In the genomic region with DNA sequence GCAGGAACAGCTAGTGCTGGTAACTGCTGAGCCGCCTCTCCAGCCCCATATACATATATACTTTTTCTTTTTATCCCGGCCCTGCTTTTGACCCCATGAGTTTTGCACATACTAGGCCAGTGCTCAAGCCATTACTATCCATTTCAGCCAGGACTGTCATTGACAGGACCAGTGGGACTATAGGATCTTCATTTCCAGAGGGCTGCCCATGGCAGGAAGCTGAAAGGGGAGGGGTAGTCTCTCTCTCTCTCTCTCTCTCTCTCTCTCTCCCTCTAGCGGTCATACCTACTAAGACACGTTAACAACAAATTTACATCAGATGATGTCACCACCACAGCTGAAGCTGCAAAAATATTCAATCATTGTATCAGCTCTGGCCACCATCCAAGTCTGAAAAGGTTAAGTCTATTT, we compare ENCODE assay signal across 7 mouse cellular contexts. TPM values are rescaled to one million over a fixed set of nuclear protein-coding genes. Genes with fewer than 3 reads are reported as not detected.
A peak's percentile ranks its signal among the peaks of the same experiment; 100 is the strongest.
DNase-seq lines count a peak whose midpoint lies in the region; ATAC-seq and TF ChIP-seq lines count a peak whose summit lies in the region.

No protein-coding gene starts in this region.

- peak; percentile 79 for TF ChIP-seq CTCF in liver, embryonic 14.5 days (IDR thresholded peaks at IDR 0.05; ENCODE audit: low read depth)
- peak; percentile 77 for TF ChIP-seq CTCF in stomach, postnatal 0 days (IDR thresholded peaks at IDR 0.05; ENCODE audit: low read depth)

- no peak for TF ChIP-seq EP300 in liver, embryonic 14.5 days (IDR thresholded peaks at IDR 0.05; ENCODE audit: low read depth)
- TF ChIP-seq EP300 in stomach, postnatal 0 days (optimal IDR thresholded peaks at IDR 0.05) = no peak

- no peak overlapping the region for H3K4me3 ChIP-seq in liver, embryonic 14.5 days (ENCODE audit: insufficient read depth in 1 of 2, low read depth in 2 of 2, low read length in 2 of 2)
- no peak overlapping the region for H3K4me3 ChIP-seq in stomach, postnatal 0 days (ENCODE audit: low read depth, low read length)

- no peak for ATAC-seq in liver, embryonic 14.5 days (ENCODE audit: insufficient read depth)
- no peak for ATAC-seq in stomach, postnatal 0 days (ENCODE audit: low FRiP score, low TSS enrichment)

- H3K4me2 ChIP-seq in liver, embryonic 14.5 days (ENCODE audit: low read depth) = no peak overlapping the region
- no peak overlapping the region for H3K4me2 ChIP-seq in stomach, postnatal 0 days (replicated peaks; ENCODE audit: low read depth)

- H3K9ac ChIP-seq in liver, embryonic 14.5 days (replicated peaks) = no peak overlapping the region
- H3K9ac ChIP-seq in stomach, postnatal 0 days (ENCODE audit: low read length) = no peak overlapping the region

- H3K4me1 ChIP-seq in liver, embryonic 14.5 days (replicated peaks; ENCODE audit: control insufficient read depth in 2 of 2, insufficient read depth in 2 of 2, low read length in 1 of 2) = peaks cover 26 to 57% of the 10 kb centered on the region in 2 experiments
- peaks cover 12% of the 10 kb centered on the region for H3K4me1 ChIP-seq in stomach, postnatal 0 days (replicated peaks; ENCODE audit: control insufficient read depth, insufficient read depth)

- no peak overlapping the region for H3K27ac ChIP-seq in liver, embryonic 14.5 days
- no peak overlapping the region for H3K27ac ChIP-seq in stomach, postnatal 0 days (replicated peaks)

- DNase-seq in kidney, postnatal 25 days = peak; percentile 7 to 52
- no peak for DNase-seq in kidney, postnatal 10 days
- DNase-seq in R1 (ENCODE audit: low read depth, low spot score) = peak; percentile 84
- peak; percentile 79 for DNase-seq in embryo, embryonic 11 days
- DNase-seq in liver, embryonic 14.5 days (ENCODE audit: low read depth in 3 of 3, low spot score in 3 of 3) = peak; percentile 46 to 60 (median 56)
- peak; percentile 37 for DNase-seq in stomach, postnatal 0 days (ENCODE audit: low spot score)
- DNase-seq in ovary, postnatal 36 days (ENCODE audit: low spot score) = no peak

- H3K27me3 ChIP-seq in liver, embryonic 14.5 days (ENCODE audit: control insufficient read depth, insufficient read depth, low read length) = no peaks in the 10 kb centered on the region
- no peaks in the 10 kb centered on the region for H3K27me3 ChIP-seq in stomach, postnatal 0 days (ENCODE audit: control insufficient read depth, insufficient read depth, low read length)

- H3K36me3 ChIP-seq in liver, embryonic 14.5 days (replicated peaks; ENCODE audit: control insufficient read depth, insufficient read depth, low read depth) = no peaks in the 10 kb centered on the region
- no peaks in the 10 kb centered on the region for H3K36me3 ChIP-seq in stomach, postnatal 0 days (ENCODE audit: control insufficient read depth, insufficient read depth, low read length)

- no peaks in the 10 kb centered on the region for H3K9me3 ChIP-seq in liver, embryonic 14.5 days (ENCODE audit: control insufficient read depth, low read length)
- no peaks in the 10 kb centered on the region for H3K9me3 ChIP-seq in stomach, postnatal 0 days (ENCODE audit: control insufficient read depth, low read length)

- WGBS in liver, embryonic 14.5 days (ENCODE audit: insufficient replicate concordance) = 20% methylated on average over 4 of the region's 4 CpGs
- 23% methylated on average over 4 of the region's 4 CpGs for WGBS in stomach, postnatal 0 days

RNA-seq across cellular contexts. Expression of gene Tle6, which starts 1.9 kb away (rescaled TPM):
- 4.5 and 4.8 TPM in 2 replicates for polyA plus RNA-seq in liver, embryonic 14.5 days (2012; rRNA removed)
- 5.6 and 5.8 TPM in 2 replicates for polyA plus RNA-seq in liver, embryonic 14.5 days (2014; fragmentation: Nextera tagmentation; extraction: Ambion mirVana)
- 7.6 and 8.9 TPM in 2 replicates for polyA plus RNA-seq in stomach, postnatal 0 days (2015; fragmentation: Nextera tagmentation; extraction: Ambion mirVana)

RNA-seq across cellular contexts. Expression of gene BC025920, which starts 3.3 kb away (rescaled TPM):
- 2.3 and 2.4 TPM in 2 replicates for polyA plus RNA-seq in liver, embryonic 14.5 days (2012; rRNA removed)
- 0.11 and 0.34 TPM in 2 replicates for polyA plus RNA-seq in liver, embryonic 14.5 days (2014; fragmentation: Nextera tagmentation; extraction: Ambion mirVana)
- polyA plus RNA-seq in stomach, postnatal 0 days (2015; fragmentation: Nextera tagmentation; extraction: Ambion mirVana) = 0.24 and 0.35 TPM in 2 replicates

RNA-seq across cellular contexts. Expression of gene Sirt6, which starts 24.9 kb away (rescaled TPM):
- polyA plus RNA-seq in liver, embryonic 14.5 days (2012; rRNA removed) = 8.1 and 9.0 TPM in 2 replicates
- 5.3 and 5.9 TPM in 2 replicates for polyA plus RNA-seq in liver, embryonic 14.5 days (2014; fragmentation: Nextera tagmentation; extraction: Ambion mirVana)
- 15.1 and 15.6 TPM in 2 replicates for polyA plus RNA-seq in stomach, postnatal 0 days (2015; fragmentation: Nextera tagmentation; extraction: Ambion mirVana)

RNA-seq across cellular contexts. Expression of gene Ankrd24, which starts 25.6 kb away (rescaled TPM):
- 5.6 and 6.1 TPM in 2 replicates for polyA plus RNA-seq in liver, embryonic 14.5 days (2012; rRNA removed)
- 0.75 and 1.5 TPM in 2 replicates for polyA plus RNA-seq in liver, embryonic 14.5 days (2014; fragmentation: Nextera tagmentation; extraction: Ambion mirVana)
- polyA plus RNA-seq in stomach, postnatal 0 days (2015; fragmentation: Nextera tagmentation; extraction: Ambion mirVana) = 3.3 and 5.3 TPM in 2 replicates

RNA-seq across cellular contexts. Expression of gene Tle2, which starts 28.4 kb away (rescaled TPM):
- 5.2 and 6.5 TPM in 2 replicates for polyA plus RNA-seq in liver, embryonic 14.5 days (2012; rRNA removed)
- 0.82 and 0.90 TPM in 2 replicates for polyA plus RNA-seq in liver, embryonic 14.5 days (2014; fragmentation: Nextera tagmentation; extraction: Ambion mirVana)
- 4.8 and 6.9 TPM in 2 replicates for polyA plus RNA-seq in stomach, postnatal 0 days (2015; fragmentation: Nextera tagmentation; extraction: Ambion mirVana)

Comparison
In these comparisons a context has a peak if more than half of its experiments do, and no peak if none do; other contexts are left out.
1. DNase-seq: peak in kidney, postnatal 25 days (2 of 2), R1 (single experiment), embryo, embryonic 11 days (single experiment), liver, embryonic 14.5 days (3 of 3) and stomach, postnatal 0 days (single experiment); none in kidney, postnatal 10 days (single experiment) and ovary, postnatal 36 days (single experiment).